Mouse (Mus musculus) embryo, embryonic 10.5 days (tissue): ENCODE data around the gene Fgfr4.

ENCODE experiments used
- DNase-seq: peaks from one replicate; pipeline ENCODE4 v3.0.0-alpha.2; 2015; ENCODE audit warnings: low spot score

Gene Fgfr4

GRCm38 (mm10) chr13:55210193-55210970 lies 57.9 kb downstream of the Fgfr4 start:
- DNase-seq = peak; percentile 79

GRCm38 (mm10) chr13:55210971-55211220 lies 58.5 kb downstream of the Fgfr4 start:
- peak; percentile 78 for DNase-seq

GRCm38 (mm10) chr13:55211221-55212010 lies 59.0 kb downstream of the Fgfr4 start:
- peak; percentile 94 for DNase-seq

GRCm38 (mm10) chr13:55212011-55212360 lies 59.5 kb downstream of the Fgfr4 start:
- no peak for DNase-seq

- DNase-seq = peak; percentile 65
Observed at GRCm38 (mm10) chr13:55212361-55213137, 60.1 kb downstream of the Fgfr4 start.

- DNase-seq = no peak
Observed at GRCm38 (mm10) chr13:55213138-55213806, 60.8 kb downstream of the Fgfr4 start.
